Mouse (Mus musculus): Measurements from ENCODE around the gene Camkk2. TPM values are rescaled to one million over a fixed set of nuclear protein-coding genes. Genes with fewer than 3 reads are reported as not detected.

Gene Camkk2
- polyA plus RNA-seq, 1 experiment, result 65.3 TPM

DNA sequence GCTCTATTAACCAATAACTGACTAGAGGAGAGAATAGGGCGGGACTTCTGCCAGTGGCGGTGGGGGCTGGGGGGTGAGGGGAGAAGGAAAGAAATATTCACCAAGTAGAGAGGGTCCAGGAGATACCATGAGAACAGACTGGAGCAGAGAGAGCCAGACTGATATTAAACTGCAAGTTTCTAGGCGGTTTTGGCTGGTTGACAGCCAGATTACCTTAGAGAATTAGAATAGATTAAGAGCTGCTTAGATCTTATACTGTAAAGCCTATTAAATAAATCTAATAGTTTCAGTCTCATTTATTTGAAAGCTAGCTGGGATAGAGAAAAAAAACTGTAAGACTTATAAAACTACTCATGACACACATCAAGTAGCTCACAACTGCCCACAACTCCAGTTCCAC is 74.0 kb downstream of the Camkk2 start:
- Histone ChIP-seq H3K27ac (ENCODE audit: insufficient read depth, low read depth, low read length) (peak overlapping the region; percentile 97), H3K4me1 (ENCODE audit: control insufficient read depth, insufficient read depth, low read length) (peaks cover 57% of the 10 kb centered on the region)
- TF ChIP-seq CTCF (IDR thresholded peaks at IDR 0.05; ENCODE audit: low read depth, low read length) (no peak), POLR2A (IDR thresholded peaks at IDR 0.05; ENCODE audit: borderline replicate concordance, low read depth, low read length) (no peak)

DNA sequence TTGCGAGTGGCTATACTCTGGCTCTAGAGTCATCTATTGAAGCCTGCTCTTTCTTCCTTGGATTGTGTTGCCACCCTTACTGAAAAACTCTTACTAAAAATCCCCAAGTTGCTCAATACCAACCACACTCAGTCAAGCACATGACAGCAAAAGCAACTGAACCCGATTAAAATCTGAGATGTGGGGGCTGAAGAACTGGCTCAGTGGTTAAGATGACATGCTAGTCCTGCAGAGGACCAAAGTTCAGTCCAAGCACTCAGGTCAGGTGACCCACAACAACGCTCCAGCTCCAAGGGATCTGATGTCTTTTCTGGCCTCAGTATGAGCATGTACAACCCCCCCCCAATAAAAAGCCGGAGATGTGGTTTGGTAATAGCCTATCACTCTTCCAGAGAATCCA is 74.6 kb downstream of the Camkk2 start:
- H3K4me3 ChIP-seq (ENCODE audit: insufficient read depth, low read length), result no peak overlapping the region
- H3K27ac ChIP-seq (ENCODE audit: insufficient read depth, low read depth, low read length), result peak overlapping the region; percentile 97
- peaks cover 55% of the 10 kb centered on the region for H3K4me1 ChIP-seq (ENCODE audit: control insufficient read depth, insufficient read depth, low read length)
- no peak for TF ChIP-seq CTCF (IDR thresholded peaks at IDR 0.05; ENCODE audit: low read depth, low read length)
- TF ChIP-seq POLR2A (IDR thresholded peaks at IDR 0.05; ENCODE audit: borderline replicate concordance, low read depth, low read length), result no peak

More for the DNA sequence above, 74.0 kb downstream of the Camkk2 start:
- H3K4me3 ChIP-seq (ENCODE audit: insufficient read depth, low read length), result no peak overlapping the region

DNA sequence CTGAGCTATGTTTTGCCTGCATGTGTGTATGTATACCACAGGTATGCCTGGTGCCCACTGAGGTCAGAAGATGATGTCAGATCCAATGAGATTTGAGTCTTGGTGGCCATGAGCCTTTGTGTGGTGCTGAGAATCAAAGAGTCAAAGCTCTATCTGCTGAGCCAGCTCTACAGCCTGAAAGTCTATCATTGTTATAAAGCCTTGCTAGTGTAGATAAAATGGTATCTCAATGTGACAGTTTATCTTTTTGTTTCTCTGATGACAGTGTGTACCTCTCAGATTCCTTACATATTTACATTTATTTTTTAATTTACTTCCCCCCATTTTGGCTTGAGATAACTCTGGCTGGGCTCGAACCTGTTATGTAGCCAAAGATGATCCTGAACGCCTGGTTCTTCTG is 75.6 kb downstream of the Camkk2 start:
- TF ChIP-seq POLR2A (IDR thresholded peaks at IDR 0.05; ENCODE audit: borderline replicate concordance, low read depth, low read length) (no peak), CTCF (IDR thresholded peaks at IDR 0.05; ENCODE audit: low read depth, low read length) (no peak)
- Histone ChIP-seq H3K27ac (ENCODE audit: insufficient read depth, low read depth, low read length) (peak overlapping the region; percentile 97), H3K4me1 (ENCODE audit: control insufficient read depth, insufficient read depth, low read length) (peaks cover 58% of the 10 kb centered on the region), H3K4me3 (ENCODE audit: insufficient read depth, low read length) (no peak overlapping the region)

DNA sequence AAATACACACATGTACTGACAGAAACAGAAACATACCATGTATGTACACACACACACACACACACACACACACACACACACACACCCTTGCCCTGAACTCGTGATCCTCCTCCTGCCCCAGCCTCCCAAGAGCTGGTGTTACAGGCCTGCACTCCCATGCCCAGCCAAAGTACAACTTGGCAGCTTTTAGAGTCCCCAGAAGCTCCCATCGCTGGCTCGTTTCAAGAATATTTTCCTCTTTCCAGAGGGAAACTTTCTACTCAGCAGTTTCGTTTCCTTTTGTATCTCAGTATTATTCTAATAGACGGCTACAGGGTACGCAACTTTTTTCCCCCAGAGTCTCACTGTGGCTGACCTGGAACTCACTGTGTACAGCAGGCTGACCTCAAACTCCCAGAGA is 77.1 kb downstream of the Camkk2 start:
- TF ChIP-seq POLR2A (IDR thresholded peaks at IDR 0.05; ENCODE audit: borderline replicate concordance, low read depth, low read length) (no peak), CTCF (IDR thresholded peaks at IDR 0.05; ENCODE audit: low read depth, low read length) (no peak)
- no peak overlapping the region for H3K4me3 ChIP-seq (ENCODE audit: insufficient read depth, low read length)
- peaks cover 57% of the 10 kb centered on the region for H3K4me1 ChIP-seq (ENCODE audit: control insufficient read depth, insufficient read depth, low read length)
- peak overlapping the region; percentile 100 for H3K27ac ChIP-seq (ENCODE audit: insufficient read depth, low read depth, low read length)

DNA sequence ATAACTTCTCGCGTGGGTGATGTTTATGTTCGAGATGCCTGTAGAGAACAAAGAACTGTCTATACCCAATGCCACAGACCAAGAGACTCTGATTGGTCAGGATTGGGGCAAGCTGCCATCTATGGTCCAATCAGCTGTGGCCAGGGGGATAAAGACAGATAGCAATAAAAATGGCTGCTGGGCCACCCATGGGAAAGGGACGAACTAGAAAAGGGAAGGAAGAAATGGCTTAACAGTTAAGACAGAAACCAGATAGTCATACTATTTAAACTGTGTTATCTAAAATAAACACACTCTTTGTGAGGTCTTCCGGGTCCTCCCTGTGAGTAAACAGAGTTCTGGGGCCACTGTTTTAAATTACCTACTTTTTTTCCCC is 78.4 kb downstream of the Camkk2 start:
- Histone ChIP-seq H3K4me3 (ENCODE audit: insufficient read depth, low read length) (no peak overlapping the region), H3K27ac (ENCODE audit: insufficient read depth, low read depth, low read length) (peak overlapping the region; percentile 100), H3K4me1 (ENCODE audit: control insufficient read depth, insufficient read depth, low read length) (peaks cover 48% of the 10 kb centered on the region)
- TF ChIP-seq POLR2A (IDR thresholded peaks at IDR 0.05; ENCODE audit: borderline replicate concordance, low read depth, low read length) (no peak), CTCF (IDR thresholded peaks at IDR 0.05; ENCODE audit: low read depth, low read length) (no peak)

DNA sequence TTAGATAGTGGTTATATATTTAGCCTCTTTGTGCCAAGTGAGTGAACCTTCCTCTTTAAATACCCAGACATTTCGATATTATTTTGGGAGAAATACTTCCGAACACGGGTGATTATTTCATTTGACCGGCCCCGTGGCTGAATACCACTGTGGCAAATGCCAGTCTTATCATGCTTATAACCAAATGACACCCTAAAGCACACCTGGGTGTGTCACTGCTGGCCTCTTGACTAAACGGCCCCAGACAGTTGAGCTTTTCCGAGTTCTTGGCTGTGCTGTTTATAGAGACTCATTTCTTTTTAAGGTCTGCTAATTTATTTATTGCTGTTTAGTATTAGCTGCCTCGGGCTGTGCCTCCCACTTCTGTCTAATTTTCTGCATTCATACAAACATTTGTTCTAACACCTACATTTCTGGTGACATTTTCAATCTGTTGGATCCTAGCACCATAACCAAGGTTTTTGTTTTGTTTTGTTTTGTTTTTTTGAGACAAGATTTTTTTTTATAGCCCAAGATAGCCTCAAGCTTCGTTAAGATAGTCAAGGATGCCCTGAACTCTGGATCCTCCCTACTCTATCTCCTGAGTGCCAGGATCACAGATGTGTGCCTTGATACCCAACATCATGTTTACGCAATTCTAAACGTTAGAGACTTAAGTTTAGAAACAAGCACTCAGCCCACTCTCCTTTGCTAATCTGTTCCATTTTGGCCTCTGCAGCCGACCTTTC is 78.9 kb downstream of the Camkk2 start:
- H3K27ac ChIP-seq (ENCODE audit: insufficient read depth, low read depth, low read length), result peak overlapping the region; percentile 100; the same call in 1 of the 2 replicates
- H3K4me3 ChIP-seq (ENCODE audit: insufficient read depth, low read length), result no peak overlapping the region
- H3K4me1 ChIP-seq (ENCODE audit: control insufficient read depth, insufficient read depth, low read length), result peaks cover 43% of the 10 kb centered on the region
- TF ChIP-seq POLR2A (IDR thresholded peaks at IDR 0.05; ENCODE audit: borderline replicate concordance, low read depth, low read length) (no peak), CTCF (IDR thresholded peaks at IDR 0.05; ENCODE audit: low read depth, low read length) (no peak)

DNA sequence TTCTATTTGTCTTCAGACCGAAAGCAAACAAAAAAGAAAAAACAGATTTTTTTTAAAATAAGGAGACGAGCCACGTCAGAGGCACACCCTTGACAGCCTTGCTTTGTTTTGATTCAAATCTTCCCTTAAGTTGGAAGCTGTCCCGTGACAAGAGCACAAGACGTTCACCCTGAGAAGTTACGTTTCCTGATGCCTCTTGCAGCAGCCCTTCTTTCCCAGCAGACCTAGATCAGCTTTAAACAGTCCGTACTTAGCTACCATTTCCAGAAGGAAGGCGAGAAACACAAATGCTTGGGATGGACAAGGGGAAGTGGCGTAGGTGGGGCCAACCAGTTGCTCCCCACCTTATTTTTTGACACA is 80.5 kb downstream of the Camkk2 start:
- peaks cover 33% of the 10 kb centered on the region for H3K4me1 ChIP-seq (ENCODE audit: control insufficient read depth, insufficient read depth, low read length)
- TF ChIP-seq POLR2A (IDR thresholded peaks at IDR 0.05; ENCODE audit: borderline replicate concordance, low read depth, low read length) (no peak), CTCF (IDR thresholded peaks at IDR 0.05; ENCODE audit: low read depth, low read length) (no peak)
- H3K27ac ChIP-seq (ENCODE audit: insufficient read depth, low read depth, low read length), result no peak overlapping the region
- no peak overlapping the region for H3K4me3 ChIP-seq (ENCODE audit: insufficient read depth, low read length)

DNA sequence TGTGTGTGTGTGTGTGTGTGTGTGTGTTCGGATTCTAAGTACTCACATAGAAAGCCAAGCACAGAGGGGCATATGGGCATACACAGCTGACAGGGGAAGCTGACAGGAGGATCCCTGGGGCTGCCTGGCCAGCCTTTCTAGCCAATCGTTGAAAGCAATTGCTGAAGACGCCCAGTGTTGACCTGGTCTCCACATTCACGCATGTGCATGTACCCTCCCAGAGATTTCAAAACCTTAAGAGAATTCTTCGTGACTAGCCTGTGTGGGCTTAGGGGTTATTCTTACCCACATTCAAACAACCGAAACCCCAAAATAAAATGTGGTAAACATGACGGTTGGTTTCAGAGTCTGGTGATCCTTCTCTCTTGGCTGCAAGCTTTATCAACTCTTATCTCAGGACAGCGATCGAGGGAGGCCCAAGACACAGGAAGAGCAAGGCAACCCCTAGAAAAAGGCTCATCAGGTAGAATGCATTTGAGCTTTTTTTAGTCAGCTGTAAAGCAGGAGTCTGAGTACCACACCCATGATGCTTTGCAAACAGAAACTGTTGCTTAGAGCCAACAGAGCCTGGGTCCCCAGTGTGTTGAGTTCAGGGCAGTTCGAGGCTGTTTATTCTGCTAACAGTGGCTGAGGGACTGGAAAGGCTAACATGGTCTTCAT is 81.0 kb downstream of the Camkk2 start:
- Histone ChIP-seq H3K4me3 (ENCODE audit: insufficient read depth, low read length) (no peak overlapping the region), H3K4me1 (ENCODE audit: control insufficient read depth, insufficient read depth, low read length) (peaks cover 28% of the 10 kb centered on the region), H3K27ac (ENCODE audit: insufficient read depth, low read depth, low read length) (no peak overlapping the region)
- TF ChIP-seq CTCF (IDR thresholded peaks at IDR 0.05; ENCODE audit: low read depth, low read length) (no peak), POLR2A (IDR thresholded peaks at IDR 0.05; ENCODE audit: borderline replicate concordance, low read depth, low read length) (no peak)

DNA sequence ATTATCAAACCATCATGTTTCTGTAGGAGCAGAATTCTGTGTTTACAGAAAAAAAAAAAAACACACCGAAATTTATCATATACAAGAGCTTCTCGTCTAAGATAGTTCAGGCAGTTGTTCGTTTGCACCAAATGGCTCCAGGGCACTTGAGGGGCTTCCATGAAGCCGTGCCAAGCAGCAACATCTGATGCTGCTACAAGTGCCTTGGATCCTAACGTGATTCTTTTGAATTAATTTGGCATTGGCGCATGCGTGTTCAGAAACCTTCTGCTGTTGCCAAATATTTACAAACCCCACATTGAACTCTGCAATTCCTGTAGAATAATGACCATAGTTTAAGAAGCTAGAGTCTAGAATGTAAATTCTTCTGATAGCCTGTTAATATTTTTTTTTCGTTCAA is 83.7 kb downstream of the Camkk2 start:
- H3K27ac ChIP-seq (ENCODE audit: insufficient read depth, low read depth, low read length), result no peak overlapping the region
- TF ChIP-seq POLR2A (IDR thresholded peaks at IDR 0.05; ENCODE audit: borderline replicate concordance, low read depth, low read length) (no peak), CTCF (IDR thresholded peaks at IDR 0.05; ENCODE audit: low read depth, low read length) (no peak)
- peaks cover 10% of the 10 kb centered on the region for H3K4me1 ChIP-seq (ENCODE audit: control insufficient read depth, insufficient read depth, low read length)
- H3K4me3 ChIP-seq (ENCODE audit: insufficient read depth, low read length), result no peak overlapping the region

DNA sequence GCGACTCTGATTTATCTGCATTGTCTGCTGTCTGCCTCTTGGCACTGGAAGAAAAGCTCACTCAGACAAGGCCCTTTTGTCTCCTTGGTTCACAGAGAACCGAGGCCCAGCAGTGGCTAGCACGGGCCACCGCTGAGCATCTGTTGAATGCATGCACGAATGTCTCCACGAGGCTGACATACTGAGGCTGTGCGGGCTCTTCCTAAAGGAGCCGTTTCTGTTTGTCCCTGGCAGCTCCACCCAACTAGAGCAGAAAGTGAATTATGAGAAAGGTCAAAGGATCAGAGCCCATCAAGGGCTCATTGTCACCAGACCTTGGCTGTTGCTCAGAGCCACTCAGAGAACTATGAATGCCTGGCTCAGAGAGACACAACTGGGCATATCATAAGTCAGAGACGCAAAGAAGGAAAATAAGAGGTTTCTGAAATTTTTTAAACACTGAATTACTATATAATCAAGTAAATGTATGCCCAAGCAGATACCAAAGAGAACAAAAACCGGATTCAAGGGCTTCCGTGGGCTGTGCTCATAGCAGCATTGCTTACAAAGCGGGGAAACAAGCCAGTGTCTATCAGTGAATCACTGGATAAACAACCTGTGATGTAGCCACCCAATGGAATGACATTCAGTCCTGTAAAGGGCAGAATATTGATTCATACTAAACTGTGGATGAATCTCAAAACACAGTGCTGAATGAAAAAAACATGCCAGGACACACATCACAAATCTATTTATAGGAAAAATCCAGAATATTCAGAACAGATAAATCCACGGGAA is 85.6 kb downstream of the Camkk2 start:
- peaks cover 3% of the 10 kb centered on the region for H3K4me1 ChIP-seq (ENCODE audit: control insufficient read depth, insufficient read depth, low read length)
- TF ChIP-seq POLR2A (IDR thresholded peaks at IDR 0.05; ENCODE audit: borderline replicate concordance, low read depth, low read length) (no peak), CTCF (IDR thresholded peaks at IDR 0.05; ENCODE audit: low read depth, low read length) (no peak)
- H3K4me3 ChIP-seq (ENCODE audit: insufficient read depth, low read length), result no peak overlapping the region
- no peak overlapping the region for H3K27ac ChIP-seq (ENCODE audit: insufficient read depth, low read depth, low read length)
